Mouse (Mus musculus) gastrocnemius, adult 2 months (tissue): ENCODE results near the gene Rsad2. TPM values are rescaled to one million over a fixed set of nuclear protein-coding genes. Genes with fewer than 3 reads are reported as not detected.

ENCODE experiments used
- DNase-seq: peaks from one replicate; pipeline ENCODE4 v3.0.0; 2022
- H3K27ac ChIP-seq: fragments of 200-600 bp; 2 replicates; pipeline ENCODE4 v1.8.1; 2022; ENCODE audit warnings: mild to moderate bottlenecking
- H3K4me3 ChIP-seq: fragments of 200-600 bp; 2 replicates; pipeline ENCODE4 v1.8.1; 2022; ENCODE audit warnings: mild to moderate bottlenecking, moderate library complexity
- CTCF ChIP-seq: fragments of 200-600 bp; IDR thresholded peaks from 2 replicates; pipeline ENCODE4 v1.8.1; 2022; ENCODE audit warnings: antibody characterized with exemption, mild to moderate bottlenecking, moderate library complexity
- intact Hi-C: fragments of 180-260 bp; cut with DNase I; formaldehyde crosslinking; loops from one replicate; pipeline ENCODE4 v1.15.1; 2025
- microRNA-seq: library from miRNA; unstranded; fragments of <30 nt; microRNA quantifications from one replicate; pipeline ENCODE4 v1.2.0, GENCODE M21; 2021
- total RNA-seq, 2 experiments: library from RNA; stranded (reverse); gene quantifications; 2 replicates each; pipeline ENCODE4 v1.2.3; 2021

Rsad2 gene
- total RNA-seq, 2 experiments from 2014 or later: 0.46 to 0.53 TPM

DNA sequence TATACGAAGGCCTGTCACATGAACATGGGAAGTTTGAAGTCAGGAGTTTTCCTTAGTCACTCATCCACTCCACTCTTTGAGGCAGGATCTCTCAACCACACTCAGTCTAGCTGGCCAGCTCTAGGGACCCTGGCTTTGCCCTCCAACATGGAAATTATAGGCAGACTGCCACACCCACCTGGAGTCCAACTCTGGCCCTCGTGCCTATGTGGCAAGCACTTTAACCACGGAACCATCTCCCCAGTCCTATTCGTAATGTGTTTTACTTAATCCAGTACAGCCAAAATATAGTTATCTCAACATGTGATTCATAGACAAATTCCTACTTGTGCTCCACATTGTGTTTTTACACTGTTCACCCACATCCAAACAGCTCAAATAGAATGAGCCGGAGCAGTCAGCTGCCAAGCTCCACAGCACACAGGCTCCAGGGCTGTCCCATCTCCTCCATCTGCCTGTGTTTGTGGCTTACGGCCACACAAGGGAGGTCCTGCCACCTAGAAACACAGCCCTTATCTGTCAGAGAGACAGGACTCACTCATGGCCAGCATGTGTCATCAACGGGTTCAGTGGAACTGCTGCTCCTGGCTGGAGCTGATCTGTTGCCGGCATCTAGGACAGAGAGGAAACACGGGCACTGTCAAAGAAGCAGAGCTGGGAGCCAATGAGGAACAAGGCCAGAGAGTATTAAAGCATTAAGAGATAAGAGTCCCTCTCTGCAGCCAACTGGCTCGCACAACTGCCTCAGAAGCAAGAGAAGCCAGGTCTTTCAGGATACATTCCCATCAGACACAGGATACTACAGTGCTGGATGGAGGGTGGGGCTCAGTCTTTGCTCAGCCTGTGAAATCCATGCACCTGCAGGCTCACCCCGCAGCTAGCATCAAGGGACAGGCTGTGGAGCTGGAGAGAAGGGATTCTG, 51.2 kb downstream of the Rsad2 start:
- intact Hi-C loops: loop anchor here (5.0 kb wide), 1 partner anchor 43 kb away; no protein-coding TSS in a partner anchor
- DNase-seq: peak; percentile 26
- no peak for TF ChIP-seq CTCF
- Histone ChIP-seq H3K27ac (peak overlapping the region; percentile 46), H3K4me3 (no peak overlapping the region)

DNA sequence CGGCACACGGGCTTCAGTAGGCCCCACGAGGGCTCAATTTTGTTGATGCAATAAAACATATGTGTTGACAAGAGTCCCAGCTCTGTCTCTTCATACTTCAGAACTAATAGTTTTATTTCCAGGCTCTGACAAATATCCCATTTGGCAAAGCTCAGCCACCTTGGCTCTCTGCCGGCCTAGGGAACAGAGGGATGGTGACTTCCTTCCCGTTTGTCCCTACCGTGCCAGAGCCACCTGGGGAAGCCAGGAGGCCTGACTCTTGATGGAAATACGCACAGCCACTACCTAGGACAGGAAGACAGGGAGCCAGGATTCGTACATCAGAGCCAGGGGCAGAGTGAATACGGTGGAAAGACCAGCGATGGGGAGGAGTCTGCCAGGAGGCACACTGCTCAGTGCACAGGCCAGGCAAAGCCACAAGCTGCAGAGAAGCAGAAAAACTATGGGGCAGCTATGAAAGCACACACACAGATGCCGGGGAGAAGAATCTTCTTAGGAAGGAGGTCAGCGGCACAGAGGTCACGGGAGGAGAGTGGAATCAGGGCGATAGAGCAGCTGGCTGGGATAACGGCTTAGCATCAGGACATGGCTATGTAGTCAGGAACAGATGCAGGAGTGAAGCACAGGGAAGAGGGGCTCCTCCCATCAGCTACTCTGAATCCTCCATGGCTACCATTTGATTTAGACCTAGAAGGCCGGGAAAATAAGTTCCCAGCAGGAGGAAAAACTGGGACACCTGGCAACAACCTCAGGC, 52.7 kb downstream of the Rsad2 start:
- peak overlapping the region; percentile 61 for H3K27ac ChIP-seq
- no peak for TF ChIP-seq CTCF
- intact Hi-C loops: loop anchor here (5.0 kb wide), 1 partner anchor 41 kb away; no protein-coding TSS in a partner anchor

DNA sequence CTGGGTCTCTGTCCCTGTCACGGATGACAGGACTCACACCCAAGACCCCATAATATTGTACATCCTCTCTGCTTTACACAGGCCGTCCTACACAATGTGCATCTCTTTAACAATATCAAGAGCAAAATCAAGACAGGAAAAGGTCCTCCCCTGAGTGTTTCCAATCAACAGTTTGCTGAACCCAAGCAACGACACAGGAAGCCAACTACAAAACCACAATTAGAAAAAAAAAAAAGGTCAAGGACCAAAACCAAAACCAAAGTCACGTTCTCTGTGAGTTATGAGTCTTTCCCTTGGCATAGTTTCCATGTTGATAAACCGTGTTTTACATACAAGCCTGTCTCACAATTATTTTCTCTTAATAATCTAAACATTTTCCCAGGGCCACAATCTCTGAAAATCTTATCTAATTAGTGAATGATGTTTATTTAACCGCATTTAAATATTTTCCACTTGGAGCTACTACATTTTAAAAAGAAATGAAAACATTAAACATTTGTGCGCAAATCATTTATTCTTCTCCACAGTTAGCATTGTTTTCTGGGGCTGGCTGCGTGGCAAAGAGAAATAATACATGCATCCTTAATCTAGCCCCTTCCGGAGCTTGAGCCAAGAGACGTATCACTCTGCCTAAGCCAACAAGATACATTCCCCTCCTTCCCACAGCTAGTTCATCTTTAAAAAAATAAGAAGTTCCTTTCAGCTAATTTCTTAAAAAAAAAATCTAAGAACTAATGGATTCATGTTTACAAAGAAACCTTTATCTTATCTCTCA, 54.4 kb downstream of the Rsad2 start:
- Histone ChIP-seq H3K27ac (peak overlapping the region; percentile 64), H3K4me3 (no peak overlapping the region)
- intact Hi-C loops: loop anchor here (5.0 kb wide), 1 partner anchor 40 kb away; no protein-coding TSS in a partner anchor
- no peak for TF ChIP-seq CTCF
- DNase-seq: no peak

More for the DNA sequence above, 52.7 kb downstream of the Rsad2 start:
- H3K4me3 ChIP-seq: no peak overlapping the region; the same call in 1 of the 2 replicates
- peak; percentile 73 for DNase-seq

- no peak overlapping the region for H3K4me3 ChIP-seq
- DNase-seq: no peak
- peak overlapping the region; percentile 64 for H3K27ac ChIP-seq
- TF ChIP-seq CTCF: no peak
- intact Hi-C loops: loop anchor here (5.0 kb wide), 1 partner anchor 39 kb away; no protein-coding TSS in a partner anchor
Observed at GRCm38 (mm10) chr12:26401254-26401653, 55.0 kb downstream of the Rsad2 start.

DNA sequence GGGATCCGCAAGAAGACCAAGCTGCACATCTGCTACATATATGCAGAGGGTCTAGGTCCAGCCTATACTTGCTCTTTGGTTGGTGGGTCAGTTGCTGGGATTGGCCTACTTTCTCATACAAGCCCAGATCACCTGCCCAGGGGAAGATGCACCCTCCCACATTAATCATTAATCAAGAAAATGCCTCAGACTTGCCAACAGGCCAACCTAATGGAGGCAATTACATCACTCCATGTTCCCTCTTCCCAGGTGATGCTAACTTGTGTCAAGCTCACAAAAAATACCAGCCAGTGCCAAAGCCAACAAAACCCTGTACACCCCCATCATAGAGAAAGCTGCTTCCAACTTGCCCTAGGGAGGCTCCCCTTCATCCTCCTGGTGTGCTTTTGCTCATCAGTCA, 55.5 kb downstream of the Rsad2 start:
- Histone ChIP-seq H3K27ac (peak overlapping the region; percentile 64; the same call in 1 of the 2 replicates), H3K4me3 (no peak overlapping the region)
- no peak for DNase-seq
- TF ChIP-seq CTCF: no peak
- intact Hi-C loops: loop anchor here (5.0 kb wide), 1 partner anchor 38 kb away; no protein-coding TSS in a partner anchor

DNA sequence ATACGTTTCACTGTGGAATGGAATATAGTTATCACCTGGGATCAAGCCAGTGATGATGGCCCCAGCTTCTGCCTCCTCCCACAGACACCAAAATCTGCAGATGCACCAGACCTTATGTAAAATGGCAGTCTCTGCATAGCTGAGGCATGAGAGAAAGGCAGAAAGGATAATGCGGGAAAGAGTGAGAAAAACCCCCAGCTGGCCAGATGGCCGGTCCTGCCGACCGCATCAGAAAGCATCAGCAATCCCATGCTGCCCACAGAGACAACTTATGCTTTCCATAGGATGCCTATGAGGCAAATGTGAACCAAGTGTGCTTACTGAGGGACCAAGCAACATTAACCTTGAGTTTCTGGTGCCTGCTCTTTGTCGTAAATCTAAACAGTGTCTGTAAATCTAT, 56.9 kb downstream of the Rsad2 start:
- no peak for DNase-seq
- intact Hi-C loops: no loop called here
- no peak for TF ChIP-seq CTCF
- H3K4me3 ChIP-seq: no peak overlapping the region
- no peak overlapping the region for H3K27ac ChIP-seq

- peak; percentile 32 for DNase-seq
- H3K27ac ChIP-seq: no peak overlapping the region
- no peak for TF ChIP-seq CTCF
- intact Hi-C loops: no loop called here
- no peak overlapping the region for H3K4me3 ChIP-seq
Observed at GRCm38 (mm10) chr12:26398597-26398996, 57.7 kb downstream of the Rsad2 start.

GRCm38 (mm10) chr12:26394485-26395470, 61.5 kb downstream of the Rsad2 start:
- DNase-seq: no peak
- Histone ChIP-seq H3K4me3 (no peak overlapping the region), H3K27ac (no peak overlapping the region)
- TF ChIP-seq CTCF: no peak
- intact Hi-C loops: no loop called here

GRCm38 (mm10) chr12:26393291-26393690, 63.0 kb downstream of the Rsad2 start:
- no peak for TF ChIP-seq CTCF
- Histone ChIP-seq H3K27ac (no peak overlapping the region), H3K4me3 (no peak overlapping the region)
- intact Hi-C loops: no loop called here
- no peak for DNase-seq

Small RNA genes within 50 kb of the gene (microRNA-seq; reads per million reads assigned to microRNA genes)
- gene Mir6538: 3.6 reads per million

Other genes with a start within 250 kb of the Rsad2 start
- gene Rnf144a, start 41.2 kb downstream of the Rsad2 start, total RNA-seq: 1 to 10 TPM; 3.3 to 4.6 TPM
- 1 to 10 TPM in 1 of 2 experiments, under 1 TPM in 1; 0.97 to 1.8 TPM for gene Cmpk2, start 12.8 kb upstream of the Rsad2 start, total RNA-seq